Mouse (Mus musculus) lung, postnatal 0 days (tissue): ENCODE results near the gene Tcf7l2. TPM values are rescaled to one million over a fixed set of nuclear protein-coding genes. Genes with fewer than 3 reads are reported as not detected.

Experiments used
- ATAC-seq: fragments of 200-750 bp; cut with Nextera tagmentation; 2 replicates; pipeline ENCODE4 v1.8.0; 2017; ENCODE audit warnings: moderate library complexity
- DNase-seq: peaks from one replicate; pipeline ENCODE4 v3.0.0-alpha.2; 2016; ENCODE audit warnings: low spot score
- H3K27ac ChIP-seq: fragments of 300-500 bp; sonication (generic); 2 replicates; pipeline ENCODE4 v1.5.1; 2014; ENCODE audit warnings: antibody characterized with exemption, mild to moderate bottlenecking, low read length, mixed read lengths
- H3K27me3 ChIP-seq: fragments of 300-500 bp; sonication (generic); replicated peaks from 2 replicates; pipeline ENCODE4 v1.6.1; 2014; ENCODE audit warnings: low read length, mixed read lengths; ENCODE audit not compliant: insufficient read depth
- H3K36me3 ChIP-seq: fragments of 300-500 bp; sonication (generic); 2 replicates; pipeline ENCODE4 v1.6.1; 2014; ENCODE audit warnings: low read length, mixed read lengths; ENCODE audit not compliant: insufficient read depth
- H3K4me1 ChIP-seq: fragments of 300-500 bp; sonication (generic); 2 replicates; pipeline ENCODE4 v1.6.1; 2014; ENCODE audit warnings: antibody characterized with exemption, low read depth, low read length, mixed read lengths; ENCODE audit not compliant: insufficient read depth
- H3K4me2 ChIP-seq: fragments of 300-500 bp; sonication (generic); replicated peaks from 2 replicates; pipeline ENCODE4 v1.6.1; 2014; ENCODE audit warnings: low read depth, mild to moderate bottlenecking, low read length, moderate library complexity, mixed read lengths
- H3K4me3 ChIP-seq: fragments of 300-500 bp; sonication (generic); 2 replicates; pipeline ENCODE4 v1.5.1; 2014; ENCODE audit warnings: low read depth, low read length
- H3K9ac ChIP-seq: fragments of 300-500 bp; sonication (generic); replicated peaks from 2 replicates; pipeline ENCODE4 v1.6.1; 2014; ENCODE audit warnings: low read depth, mild to moderate bottlenecking
- H3K9me3 ChIP-seq: fragments of 300-500 bp; sonication (generic); 2 replicates; pipeline ENCODE4 v1.6.1; 2016; ENCODE audit warnings: low read length, mixed read lengths
- CTCF ChIP-seq: IDR thresholded peaks from 2 replicates; pipeline ENCODE4 v1.5.1; 2016; ENCODE audit warnings: antibody characterized with exemption, mild to moderate bottlenecking
- EP300 ChIP-seq: IDR thresholded peaks from 2 replicates; pipeline ENCODE4 v1.6.1; 2016; ENCODE audit warnings: antibody characterized with exemption, mild to moderate bottlenecking, control low read depth
- WGBS: fragments of 180-500 bp; shearing (Covaris S2); extraction: QIAGEN DNeasy Blood & Tissue Kit; methylation state at CpG from one replicate; pipeline ENCODE4 v1.1.7; 2014; 5-methylcytosine and 5-hydroxymethylcytosine counted together
- polyA plus RNA-seq: library from polyadenylated mRNA; unstranded; fragments of >200 nt; fragmentation: Nextera tagmentation; extraction: Ambion mirVana; gene quantifications from 2 replicates; pipeline ENCODE4 v1.2.1, GENCODE M21; 2015

Tcf7l2 gene
- polyA plus RNA-seq, 1 experiment from 2014 or later, result 44.4 TPM

- H3K9me3 ChIP-seq, result no peaks in the 10 kb centered on the region
- peak overlapping the region; percentile 95 for H3K9ac ChIP-seq
- H3K27ac ChIP-seq, result peak overlapping the region; percentile 91
- H3K4me2 ChIP-seq, result peak overlapping the region; percentile 92
- TF ChIP-seq EP300, result no peak
- TF ChIP-seq CTCF, result no peak
- no peak for ATAC-seq
- peaks cover 11% of the 10 kb centered on the region; the same call in 1 of the 2 replicates for H3K4me1 ChIP-seq
- H3K4me3 ChIP-seq, result peak overlapping the region; percentile 79
- DNase-seq, result no peak
- 10% methylated on average over 21 of the region's 21 CpGs for WGBS
- H3K27me3 ChIP-seq, result no peaks in the 10 kb centered on the region
- H3K36me3 ChIP-seq, result no peaks in the 10 kb centered on the region
These were observed 3.1 kb downstream of the Tcf7l2 start for GRCm38 (mm10) chr19:55744576-55745191.

GRCm38 (mm10) chr19:55745192-55745578, 3.6 kb downstream of the Tcf7l2 start:
- no peak for ATAC-seq
- Histone ChIP-seq H3K4me3 (0 out of 2 replicates have a peak overlapping the region, but pooled peaks have one; percentile 79), H3K4me2 (peak overlapping the region; percentile 92), H3K4me1 (peaks cover 11% of the 10 kb centered on the region; the same call in 1 of the 2 replicates), H3K27me3 (no peaks in the 10 kb centered on the region), H3K9ac (no peak overlapping the region), H3K9me3 (no peaks in the 10 kb centered on the region), H3K36me3 (no peaks in the 10 kb centered on the region), H3K27ac (no peak overlapping the region)
- no peak for DNase-seq
- 41% methylated on average over 9 of the region's 9 CpGs for WGBS
- TF ChIP-seq EP300 (no peak), CTCF (no peak)

GRCm38 (mm10) chr19:55746241-55746640, 4.6 kb downstream of the Tcf7l2 start:
- peaks cover 11% of the 10 kb centered on the region; the same call in 1 of the 2 replicates for H3K4me1 ChIP-seq
- WGBS, result 62% methylated on average over 5 of the region's 5 CpGs
- no peak overlapping the region for H3K4me2 ChIP-seq
- no peak overlapping the region for H3K9ac ChIP-seq
- no peak overlapping the region for H3K4me3 ChIP-seq
- no peak for DNase-seq
- no peaks in the 10 kb centered on the region for H3K27me3 ChIP-seq
- ATAC-seq, result no peak
- H3K27ac ChIP-seq, result no peak overlapping the region
- TF ChIP-seq CTCF (no peak), EP300 (no peak)
- H3K9me3 ChIP-seq, result no peaks in the 10 kb centered on the region
- no peaks in the 10 kb centered on the region for H3K36me3 ChIP-seq

GRCm38 (mm10) chr19:55747237-55747925, 5.8 kb downstream of the Tcf7l2 start:
- no peak for TF ChIP-seq EP300
- TF ChIP-seq CTCF, result no peak
- Histone ChIP-seq H3K9me3 (no peaks in the 10 kb centered on the region), H3K27me3 (no peaks in the 10 kb centered on the region), H3K4me1 (peaks cover 11% of the 10 kb centered on the region; the same call in 1 of the 2 replicates), H3K27ac (no peak overlapping the region), H3K9ac (no peak overlapping the region), H3K4me2 (no peak overlapping the region), H3K36me3 (no peaks in the 10 kb centered on the region), H3K4me3 (no peak overlapping the region)
- WGBS, result 32% methylated on average over 13 of the region's 13 CpGs
- ATAC-seq (no peak), DNase-seq (peak; percentile 47)

GRCm38 (mm10) chr19:55747926-55748291, 6.3 kb downstream of the Tcf7l2 start:
- Histone ChIP-seq H3K27me3 (no peaks in the 10 kb centered on the region), H3K4me2 (no peak overlapping the region), H3K36me3 (no peaks in the 10 kb centered on the region), H3K9ac (no peak overlapping the region), H3K27ac (no peak overlapping the region), H3K4me3 (no peak overlapping the region), H3K9me3 (no peaks in the 10 kb centered on the region), H3K4me1 (peaks cover 11% of the 10 kb centered on the region; the same call in 1 of the 2 replicates)
- ATAC-seq (no peak), DNase-seq (no peak)
- WGBS, result 37% methylated on average over 6 of the region's 6 CpGs
- TF ChIP-seq EP300 (no peak), CTCF (no peak)

- Histone ChIP-seq H3K27me3 (no peaks in the 10 kb centered on the region), H3K9ac (no peak overlapping the region), H3K9me3 (no peaks in the 10 kb centered on the region), H3K4me2 (no peak overlapping the region), H3K4me3 (no peak overlapping the region), H3K36me3 (no peaks in the 10 kb centered on the region), H3K4me1 (peaks cover 11% of the 10 kb centered on the region; the same call in 1 of the 2 replicates), H3K27ac (no peak overlapping the region)
- DNase-seq (no peak), ATAC-seq (no peak)
- TF ChIP-seq CTCF, result no peak
- TF ChIP-seq EP300, result no peak
- WGBS, result 77% methylated on average over 6 of the region's 6 CpGs
These were observed 7.2 kb downstream of the Tcf7l2 start for GRCm38 (mm10) chr19:55748801-55749200.
